Mouse (Mus musculus): ENCODE data around the gene Pgm3.

- no peak for TF ChIP-seq GATA1 (IDR thresholded peaks at IDR 0.05; ENCODE audit: borderline replicate concordance, low read length)
- no peak for TF ChIP-seq FLI1 (IDR thresholded peaks at IDR 0.05; ENCODE audit: low read length)
Observed at GRCm38 (mm10) chr9:86572636-86573291, 1.1 kb upstream of the Pgm3 start.
